Mouse (Mus musculus): ENCODE data around the gene Btbd8. TPM values are rescaled to one million over a fixed set of nuclear protein-coding genes. Genes with fewer than 3 reads are reported as not detected.

Btbd8 gene
- total RNA-seq (2021) = 10 to 100 TPM; 91.2 to 91.6 TPM
- long read RNA-seq, full-length matches to known transcripts = 7 of 20 reads
- long read RNA-seq, partial matches to known transcripts = 10 of 20 reads
- long read RNA-seq, other reads (novel, unspliced or antisense) = 3 of 20 reads

- DNase-seq (ENCODE audit: low spot score in 2 of 2) = peak; percentile 95
Observed at GRCm38 (mm10) chr5:107437464-107438281, at the start of gene Btbd8. Btbd8 (plus strand) TSS chr5:107437997.

GRCm38 (mm10) chr5:107389373-107389772, 48.4 kb upstream of the Btbd8 start:
- DNase-seq (ENCODE audit: low spot score in 2 of 2) = no peak

GRCm38 (mm10) chr5:107394437-107394836, 43.4 kb upstream of the Btbd8 start:
- no peak for DNase-seq (ENCODE audit: low spot score in 2 of 2)

GRCm38 (mm10) chr5:107402436-107402835, 35.4 kb upstream of the Btbd8 start, which contains the start of gene Ephx4:
Ephx4 (plus strand) TSS chr5:107402736.
- DNase-seq (ENCODE audit: low spot score in 2 of 2) = no peak

- DNase-seq (ENCODE audit: low spot score in 2 of 2) = peak; percentile 44 to 60
Observed at GRCm38 (mm10) chr5:107403011-107403946, 34.5 kb upstream of the Btbd8 start.

GRCm38 (mm10) chr5:107403947-107404684, 33.7 kb upstream of the Btbd8 start:
- DNase-seq (ENCODE audit: low spot score in 2 of 2) = peak in 1 of 2 experiments; percentile 31

- DNase-seq (ENCODE audit: low spot score in 2 of 2) = no peak
Observed at GRCm38 (mm10) chr5:107405361-107405760, 32.4 kb upstream of the Btbd8 start.

- no peak for DNase-seq (ENCODE audit: low spot score in 2 of 2)
Observed at GRCm38 (mm10) chr5:107410305-107410704, 27.5 kb upstream of the Btbd8 start.

- DNase-seq (ENCODE audit: low spot score in 2 of 2) = peak; percentile 24 to 32
Observed at GRCm38 (mm10) chr5:107411326-107411725, 26.5 kb upstream of the Btbd8 start.

- no peak for DNase-seq (ENCODE audit: low spot score in 2 of 2)
Observed at GRCm38 (mm10) chr5:107412285-107412684, 25.5 kb upstream of the Btbd8 start.

- DNase-seq (ENCODE audit: low spot score in 2 of 2) = no peak
Observed at GRCm38 (mm10) chr5:107415098-107415497, 22.7 kb upstream of the Btbd8 start.

GRCm38 (mm10) chr5:107421676-107422075, 16.1 kb upstream of the Btbd8 start:
- no peak for DNase-seq (ENCODE audit: low spot score in 2 of 2)

- DNase-seq (ENCODE audit: low spot score in 2 of 2) = no peak
Observed at GRCm38 (mm10) chr5:107431249-107431648, 6.5 kb upstream of the Btbd8 start, which contains the start of gene Lpcat2b. Lpcat2b (plus strand) TSS chr5:107431549.

- no peak for DNase-seq (ENCODE audit: low spot score in 2 of 2)
Observed at GRCm38 (mm10) chr5:107434001-107434400, 3.8 kb upstream of the Btbd8 start.

GRCm38 (mm10) chr5:107436185-107436584, 1.6 kb upstream of the Btbd8 start:
- DNase-seq (ENCODE audit: low spot score in 2 of 2) = no peak

GRCm38 (mm10) chr5:107436587-107437209, 1.1 kb upstream of the Btbd8 start:
- no peak for DNase-seq (ENCODE audit: low spot score in 2 of 2)

GRCm38 (mm10) chr5:107438353-107438752, 556 bp downstream of the Btbd8 start:
- DNase-seq (ENCODE audit: low spot score in 2 of 2) = peak in 1 of 2 experiments; percentile 15

GRCm38 (mm10) chr5:107441881-107442280, 4.1 kb downstream of the Btbd8 start:
- no peak for DNase-seq (ENCODE audit: low spot score in 2 of 2)

- no peak for DNase-seq (ENCODE audit: low spot score in 2 of 2)
Observed at GRCm38 (mm10) chr5:107444251-107444650, 6.5 kb downstream of the Btbd8 start.

- DNase-seq (ENCODE audit: low spot score in 2 of 2) = no peak
Observed at GRCm38 (mm10) chr5:107447977-107448376, 10.2 kb downstream of the Btbd8 start.

Data from layer of hippocampus, postnatal 10 days (tissue).